Mouse (Mus musculus) common myeloid progenitor, adult 5-6 weeks (primary cell): Measurements from ENCODE around the gene Eppin. TPM values are rescaled to one million over a fixed set of nuclear protein-coding genes. Genes with fewer than 3 reads are reported as not detected.
"Not testable (repeated sequence)": the region's sequence is repeated elsewhere in the genome, so short reads cannot be mapped to it uniquely, and the experiment has no call there.

Experiments
- ATAC-seq: replicated peaks from 2 replicates; pipeline ENCODE4 v1.8.0; 2016; ENCODE audit warnings: low read depth, mild to moderate bottlenecking, moderate TSS enrichment, inconsistent platforms; ENCODE audit not compliant: poor library complexity, severe bottlenecking
- total RNA-seq: library from RNA; stranded (forward); fragments of 200-1000, 187-1606 nt; gene quantifications from 2 replicates; pipeline ENCODE4 v1.2.3, GENCODE M21; 2017

Gene Eppin
- total RNA-seq: not detected in 2 replicates

DNA sequence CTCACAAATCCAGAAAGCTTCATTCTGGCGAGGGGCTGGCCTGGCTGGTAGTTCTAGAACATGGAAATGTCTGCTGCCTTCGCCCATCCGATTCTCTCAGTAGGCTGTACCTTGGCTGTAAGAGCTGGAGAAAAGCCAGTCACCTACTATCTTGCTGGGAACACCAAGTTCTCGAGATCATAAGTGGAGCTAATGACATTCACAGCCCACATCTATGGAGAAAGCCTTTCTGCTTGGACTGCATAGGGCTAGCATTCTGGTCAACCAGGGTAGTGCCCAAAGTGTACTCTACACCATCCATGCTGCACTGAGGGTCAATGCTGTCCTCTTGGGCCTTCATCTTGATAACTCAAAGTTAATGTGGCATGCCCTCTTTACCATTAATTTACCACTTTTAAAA, at the start of gene Eppin:
Eppin (minus strand) TSS at position 101 of the 400 bp plus-strand sequence.
- ATAC-seq: no peak

DNA sequence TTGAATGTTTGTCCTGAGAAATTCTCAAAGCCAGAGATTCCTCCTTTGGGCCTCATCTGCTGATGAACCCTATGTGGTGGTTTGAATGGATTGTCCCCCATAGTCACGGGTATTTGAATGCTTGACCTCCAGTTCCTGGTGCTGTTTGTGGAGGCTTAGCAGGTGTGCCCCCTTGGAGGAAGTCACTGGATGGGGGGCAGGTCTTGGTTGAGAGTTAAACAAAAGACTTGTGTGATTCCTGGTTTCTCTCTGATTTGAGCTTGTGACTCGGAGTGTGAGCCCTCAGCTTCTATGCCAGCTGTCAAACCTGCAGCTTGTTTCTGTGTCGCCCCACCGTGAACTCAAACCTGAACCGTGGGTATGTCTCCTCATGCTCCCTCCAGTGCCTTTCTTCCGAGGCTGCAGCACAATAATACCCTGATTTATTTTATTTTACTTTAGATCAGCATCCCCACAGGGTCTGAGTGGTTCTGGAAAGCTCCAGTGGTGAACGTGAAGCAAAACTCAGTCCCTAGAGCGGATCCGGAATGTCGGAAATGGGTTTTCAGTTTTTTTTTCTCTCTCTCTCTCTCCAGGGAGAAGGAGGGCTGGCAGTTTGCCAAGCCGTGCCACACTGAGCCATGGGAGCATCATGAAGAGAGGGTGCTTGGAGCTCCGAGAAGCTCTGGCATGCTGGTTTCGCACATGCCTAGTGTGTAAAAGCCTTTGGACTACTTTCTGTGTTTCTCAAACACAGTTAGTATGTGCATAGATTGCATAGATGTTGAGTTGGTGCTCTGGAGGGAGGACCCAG, 48.7 kb upstream of the Eppin start:
- ATAC-seq: no peak

DNA sequence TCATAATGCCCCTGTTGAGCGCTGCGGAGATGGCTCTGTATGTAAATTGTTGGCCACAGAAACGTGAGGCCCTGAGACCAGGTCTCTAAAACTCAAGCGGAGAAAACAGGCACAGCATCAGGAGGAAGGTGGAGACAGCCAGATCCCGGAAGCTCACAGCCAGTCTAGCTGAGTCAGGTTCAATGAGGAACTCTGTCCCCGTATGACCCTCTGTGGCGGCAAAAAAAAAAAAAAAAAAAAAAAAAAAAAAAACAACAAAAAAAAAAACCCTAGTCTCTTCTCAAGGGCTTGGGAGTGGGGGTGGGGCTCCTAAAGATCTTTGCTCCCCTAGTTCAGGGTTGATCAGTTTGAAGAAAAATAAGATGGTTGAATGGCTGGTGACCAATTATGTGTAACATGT, 47.7 kb upstream of the Eppin start:
- ATAC-seq: peak; percentile 99

DNA sequence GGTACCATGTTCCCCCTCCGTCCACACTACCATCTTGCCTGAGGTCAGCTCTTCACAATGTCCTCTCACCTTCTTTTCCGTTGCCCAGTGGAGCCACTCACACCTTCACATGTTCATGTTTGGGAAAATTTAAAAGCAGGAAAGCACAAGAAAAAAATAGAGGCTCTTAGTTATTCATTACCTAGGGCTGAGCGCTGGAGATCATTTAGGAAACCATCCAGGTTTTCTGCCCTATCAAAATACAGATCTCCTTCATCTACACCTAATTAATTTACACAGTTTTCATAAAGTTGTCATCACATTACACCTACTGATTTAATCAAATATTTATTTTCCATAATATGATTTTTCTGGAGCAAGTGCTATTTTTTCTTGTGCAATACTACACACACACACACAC, 45.3 kb upstream of the Eppin start, which contains the start of gene Wfdc16:
Wfdc16 (minus strand) TSS at position 101 of the 400 bp plus-strand sequence.
- ATAC-seq: no peak

DNA sequence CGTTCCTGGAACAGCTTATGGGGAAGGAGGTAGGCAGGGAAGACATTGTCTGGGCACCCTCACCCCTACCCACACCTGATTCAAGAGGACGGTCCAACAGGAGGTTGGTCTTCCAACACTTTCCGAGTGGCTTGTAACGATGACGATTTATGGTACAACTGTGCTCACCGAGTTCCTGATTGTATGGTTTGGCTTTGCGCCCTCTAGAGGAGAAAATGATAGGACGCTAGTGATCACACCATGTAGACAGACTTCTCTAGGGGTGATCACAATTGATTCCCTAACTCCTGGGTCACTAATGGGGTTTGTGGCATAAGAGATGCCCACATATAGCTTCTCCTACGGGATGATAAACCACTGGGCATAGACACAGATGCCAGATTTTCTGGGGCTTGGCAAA, 41.9 kb upstream of the Eppin start:
- no peak for ATAC-seq

DNA sequence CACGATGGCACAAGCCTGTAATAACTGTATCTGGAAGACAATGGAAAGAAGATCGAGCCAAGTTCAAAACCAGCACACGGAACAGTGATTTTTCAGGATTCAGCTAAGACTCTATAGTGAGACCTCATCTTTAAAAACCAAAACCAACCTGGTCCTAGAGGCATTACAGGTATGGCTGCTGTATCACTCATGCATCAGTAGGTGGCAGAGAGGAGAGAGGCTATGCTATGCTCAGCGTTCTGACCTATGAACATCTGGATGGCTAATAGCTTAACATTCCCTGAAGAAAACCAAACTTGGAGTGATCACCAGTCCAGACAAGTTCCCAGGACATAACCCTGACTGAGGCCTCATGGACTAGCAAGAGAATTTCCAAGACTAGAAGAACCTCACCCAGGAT, 28.4 kb upstream of the Eppin start:
- no peak for ATAC-seq

DNA sequence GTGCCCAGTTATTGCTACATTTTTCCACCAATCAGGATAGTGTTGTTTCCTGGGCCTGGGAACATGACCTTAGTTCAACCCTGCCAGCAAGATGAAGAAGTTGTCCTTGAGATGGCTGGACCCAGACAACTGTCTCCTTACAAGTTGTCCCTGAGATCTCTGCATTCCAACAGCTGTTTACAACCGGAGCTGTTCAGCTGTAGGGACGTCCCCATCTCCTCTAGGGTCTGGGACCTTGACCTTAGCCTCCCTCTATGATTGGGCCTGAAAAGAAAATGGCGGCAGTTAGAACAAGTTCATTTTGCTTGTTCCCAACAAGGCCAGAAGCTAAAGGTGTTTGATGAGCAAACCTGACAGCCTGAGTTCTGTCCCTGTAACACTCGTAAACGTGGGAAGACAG, 25.7 kb upstream of the Eppin start:
- ATAC-seq: no peak

DNA sequence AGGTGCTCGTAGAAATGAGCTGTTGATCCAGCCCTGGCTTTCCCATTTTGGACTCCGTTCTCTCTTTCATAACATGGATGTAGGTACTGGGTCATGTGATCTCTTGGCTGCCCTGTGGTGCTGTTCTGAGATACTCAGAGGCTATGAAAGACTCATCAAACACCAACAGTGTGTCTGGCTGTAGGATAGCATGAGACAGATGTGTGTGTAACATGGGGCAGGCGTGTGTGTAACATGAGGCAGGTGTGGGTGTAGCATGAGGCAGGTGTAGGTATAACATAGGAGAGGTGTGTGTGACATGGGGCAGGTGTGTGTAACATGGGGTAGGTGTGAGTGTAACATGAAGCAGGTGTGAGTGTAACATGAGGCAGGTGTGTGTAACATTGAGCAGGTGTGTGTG, 22.0 kb upstream of the Eppin start:
- no peak for ATAC-seq

DNA sequence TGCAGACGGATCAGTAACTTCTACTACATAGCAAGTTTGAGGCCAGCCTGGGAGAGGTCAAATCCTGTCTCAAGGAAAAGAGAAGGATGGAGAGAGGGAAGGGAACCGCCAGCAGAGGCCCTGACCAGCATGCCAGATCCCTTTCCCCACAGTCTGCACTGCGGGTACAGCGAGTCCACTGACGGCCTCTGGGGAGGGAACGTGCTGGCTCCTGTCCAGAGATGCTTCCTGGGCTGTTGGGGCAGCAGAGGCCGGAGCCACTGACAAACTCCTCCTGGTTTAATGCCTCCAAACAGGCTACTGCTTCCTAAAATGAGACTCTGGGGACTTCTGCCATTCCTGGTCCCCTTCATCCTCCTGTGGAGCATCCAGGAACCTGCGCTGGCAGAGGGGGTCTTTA, 20.1 kb upstream of the Eppin start, which contains the start of the genes Wfdc6b and Wfdc8:
Wfdc6b (plus strand) TSS at position 52 of the 400 bp plus-strand sequence.
Wfdc8 (minus strand) TSS at position 156 of the 400 bp plus-strand sequence.
- ATAC-seq: not testable (repeated sequence)

DNA sequence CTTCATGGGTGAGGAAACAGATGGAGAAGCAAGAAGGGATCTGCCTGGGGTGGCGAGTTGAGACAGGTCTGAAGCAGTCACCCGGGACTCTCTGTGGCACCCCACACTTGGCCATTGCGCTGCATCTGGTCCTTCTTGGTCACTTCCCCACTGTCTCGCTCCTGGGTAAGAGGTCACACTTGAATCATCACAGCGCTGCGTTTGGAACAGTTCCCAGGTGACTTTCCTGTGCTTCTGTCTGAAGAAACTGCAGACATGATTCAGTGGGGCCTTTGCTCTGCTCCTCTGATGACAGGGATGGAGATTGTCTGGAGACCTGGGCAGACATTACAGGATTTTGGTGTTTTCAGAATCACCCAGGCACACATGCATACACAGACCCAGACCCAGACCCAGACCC, 15.4 kb upstream of the Eppin start:
- no peak for ATAC-seq

DNA sequence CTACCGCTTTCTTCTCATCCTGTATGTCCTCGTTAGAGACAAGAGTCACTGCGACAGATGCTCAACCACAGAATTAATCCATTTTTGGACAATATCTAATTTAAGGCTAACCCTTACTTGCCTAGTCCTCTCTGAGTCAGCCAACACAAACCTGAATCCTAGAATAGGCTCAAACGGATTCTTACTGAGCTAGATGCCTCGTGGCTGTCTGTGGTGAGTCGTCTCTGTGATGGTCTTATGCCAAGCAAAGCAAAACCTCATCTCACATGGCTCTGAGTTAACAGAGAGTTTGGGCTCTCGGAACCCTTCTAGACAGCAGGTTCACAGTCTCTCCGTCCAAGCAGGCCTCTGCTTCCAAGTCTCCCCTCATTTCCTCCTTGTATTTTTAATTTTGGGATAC, 11.0 kb upstream of the Eppin start:
- ATAC-seq: no peak

DNA sequence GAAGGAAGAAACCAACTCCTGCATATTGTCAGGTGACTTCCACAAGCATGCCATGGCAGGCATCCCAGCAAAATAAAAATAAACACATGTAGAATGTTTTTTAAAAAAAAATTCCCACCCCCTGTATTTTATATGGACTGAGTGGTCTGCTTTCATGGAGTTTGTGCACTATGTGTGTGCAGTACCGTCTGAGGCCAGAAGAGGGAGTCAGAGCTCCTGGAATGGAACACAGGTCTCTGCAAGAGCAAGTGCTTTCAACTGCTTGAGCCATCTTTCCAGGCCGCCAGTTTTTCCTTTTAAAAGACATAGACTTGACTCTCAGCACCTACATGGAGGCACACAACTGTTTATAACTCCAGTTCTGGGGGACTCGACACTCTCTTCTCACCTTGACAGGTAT, 10.1 kb upstream of the Eppin start:
- no peak for ATAC-seq

DNA sequence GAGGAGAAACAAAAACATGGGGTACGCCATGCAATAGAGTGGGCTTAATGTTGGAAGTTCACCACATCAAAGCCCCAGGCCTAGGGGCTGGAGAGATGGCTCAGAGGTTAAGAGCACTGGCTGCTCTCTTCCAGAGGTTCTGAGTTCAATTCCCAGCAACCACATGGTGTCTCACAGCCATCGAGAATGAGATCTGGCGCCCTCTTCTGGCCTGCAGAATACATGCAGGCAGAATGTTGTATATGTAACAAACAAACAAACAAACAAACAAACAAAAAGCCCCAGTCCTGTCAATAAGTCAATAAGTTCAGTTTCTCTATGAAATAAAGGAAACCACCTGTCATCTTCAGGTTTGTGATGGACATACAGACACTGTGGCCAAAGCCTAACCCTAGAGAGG, 6.8 kb upstream of the Eppin start:
- ATAC-seq: no peak

DNA sequence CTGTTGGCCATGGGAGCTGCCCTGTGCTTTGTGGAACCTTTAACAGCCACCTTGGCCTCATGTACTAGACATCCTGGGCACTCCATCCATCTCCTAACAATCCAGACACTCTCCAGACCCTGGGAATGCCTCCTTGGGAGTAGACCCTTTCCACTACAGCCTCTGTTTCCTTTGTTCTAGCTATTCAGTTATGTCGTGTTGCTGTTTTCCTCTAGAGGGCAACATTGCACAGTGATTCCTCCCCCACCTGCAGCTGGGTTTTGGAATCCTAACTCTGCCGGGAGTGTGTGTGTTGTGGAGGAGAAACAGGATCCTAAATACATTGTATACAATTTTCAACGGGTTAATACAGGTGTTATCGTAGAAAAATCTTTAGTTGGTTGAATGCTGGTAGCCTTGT, 1.4 kb downstream of the Eppin start:
- ATAC-seq: peak; percentile 81

DNA sequence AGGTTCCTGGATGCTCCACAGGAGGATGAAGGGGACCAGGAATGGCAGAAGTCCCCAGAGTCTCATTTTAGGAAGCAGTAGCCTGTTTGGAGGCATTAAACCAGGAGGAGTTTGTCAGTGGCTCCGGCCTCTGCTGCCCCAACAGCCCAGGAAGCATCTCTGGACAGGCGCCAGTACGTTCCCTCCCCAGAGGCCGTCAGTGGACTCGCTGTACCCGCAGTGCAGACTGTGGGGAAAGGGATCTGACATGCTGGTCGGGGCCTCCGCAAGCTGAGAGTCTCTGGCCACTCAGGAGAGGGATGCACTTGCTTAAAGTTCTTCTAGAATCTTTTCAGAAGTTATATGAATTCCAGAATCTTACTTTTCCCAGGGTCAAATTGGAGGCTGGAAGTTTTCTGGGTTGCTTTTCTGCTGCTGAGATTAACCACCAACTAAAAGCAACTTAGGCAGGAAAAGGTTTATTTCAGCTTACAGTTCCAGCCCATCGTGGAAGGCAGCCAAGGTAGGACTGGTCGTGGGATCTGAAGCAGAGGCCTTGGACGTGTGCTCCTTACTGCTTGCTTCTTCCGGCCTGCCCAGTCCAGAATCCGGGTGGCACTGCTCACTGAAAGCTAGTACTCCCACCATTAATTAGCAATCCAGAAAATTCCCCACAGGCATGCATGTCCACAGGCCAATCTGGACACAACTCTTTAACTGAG, 8.2 kb downstream of the Eppin start, which contains the start of gene Wfdc6a:
Wfdc6a (minus strand) TSS at position 423 of the 701 bp plus-strand sequence.
- not testable (repeated sequence) for ATAC-seq

DNA sequence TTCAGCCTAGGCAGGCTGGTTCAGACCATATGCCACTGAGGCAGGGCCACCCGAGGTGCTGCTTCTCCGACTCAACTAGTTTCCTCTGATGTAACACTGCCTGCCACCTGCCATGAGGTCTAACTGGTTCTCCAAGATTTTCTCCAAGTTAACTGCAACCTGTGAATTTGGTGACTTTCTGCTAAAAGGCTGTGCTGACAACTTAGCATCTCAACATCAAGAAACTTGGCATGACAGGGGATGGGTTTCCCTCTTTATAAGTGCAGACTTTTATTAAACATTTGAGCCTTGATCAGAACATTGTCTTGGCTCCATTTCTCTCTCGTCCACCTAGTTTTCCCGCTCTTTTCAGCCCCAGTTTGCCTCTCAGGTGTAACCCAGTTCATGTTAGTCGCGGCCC, 20.0 kb downstream of the Eppin start, which contains the start of gene Spint3:
Spint3 (minus strand) TSS at position 101 of the 400 bp plus-strand sequence.
- ATAC-seq: not testable (repeated sequence)

DNA sequence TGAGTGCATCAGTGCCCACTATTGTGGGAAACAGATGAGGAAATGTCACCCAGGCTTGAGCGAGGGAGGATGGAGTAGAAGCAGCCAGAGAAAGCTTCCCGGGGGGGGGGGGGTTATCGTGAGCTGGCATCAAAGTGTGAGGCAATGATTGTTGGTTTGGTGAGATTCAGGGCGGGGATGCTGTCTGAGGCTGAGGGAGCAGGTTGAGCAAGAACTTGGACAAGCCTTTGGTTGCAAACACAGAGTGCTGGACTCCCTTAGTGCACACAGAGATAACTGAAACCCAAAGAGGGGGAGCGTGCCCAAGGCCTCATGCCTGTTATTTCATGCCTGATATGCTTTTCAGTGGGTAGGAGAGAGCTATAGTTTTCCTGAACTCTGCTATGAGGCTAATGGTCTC, 25.9 kb downstream of the Eppin start:
- ATAC-seq: no peak

DNA sequence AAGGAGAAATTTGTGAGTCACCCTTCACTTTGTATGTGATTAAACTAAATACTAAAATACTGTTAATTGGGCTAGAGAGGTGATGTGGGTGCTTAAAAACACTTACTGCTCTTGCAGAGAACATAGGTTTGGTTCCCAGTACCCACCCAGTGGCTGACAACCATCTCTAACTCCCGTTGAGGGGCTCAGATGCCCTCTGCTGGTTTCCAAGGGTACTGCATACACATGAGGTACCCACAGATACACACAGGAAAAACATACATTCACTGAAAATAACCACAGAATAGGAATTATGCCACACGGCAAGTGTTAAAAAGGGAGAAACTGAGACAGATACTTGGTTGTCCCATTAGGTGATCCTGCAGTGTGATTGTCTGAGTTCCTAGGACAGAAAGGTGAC, 26.4 kb downstream of the Eppin start:
- no peak for ATAC-seq

DNA sequence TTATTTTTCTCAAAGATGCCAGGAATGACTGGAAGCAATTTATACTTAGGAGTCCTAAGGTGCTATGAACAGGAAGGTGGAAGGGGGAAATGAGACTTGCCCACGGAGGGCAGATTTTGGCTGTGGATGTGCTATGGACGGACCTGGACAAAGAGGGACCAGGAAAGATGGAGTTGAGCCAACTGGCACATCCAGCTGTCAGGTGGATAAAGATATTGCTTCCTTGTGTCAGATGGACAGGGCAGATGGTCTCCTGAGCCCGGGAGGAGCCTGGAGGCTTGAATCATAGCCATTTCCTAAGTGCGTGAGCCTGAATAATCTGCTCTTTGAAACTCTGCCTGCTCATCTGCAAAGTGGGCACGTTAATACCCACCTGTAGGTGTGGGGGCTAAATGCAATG, 29.0 kb downstream of the Eppin start:
- no peak for ATAC-seq

DNA sequence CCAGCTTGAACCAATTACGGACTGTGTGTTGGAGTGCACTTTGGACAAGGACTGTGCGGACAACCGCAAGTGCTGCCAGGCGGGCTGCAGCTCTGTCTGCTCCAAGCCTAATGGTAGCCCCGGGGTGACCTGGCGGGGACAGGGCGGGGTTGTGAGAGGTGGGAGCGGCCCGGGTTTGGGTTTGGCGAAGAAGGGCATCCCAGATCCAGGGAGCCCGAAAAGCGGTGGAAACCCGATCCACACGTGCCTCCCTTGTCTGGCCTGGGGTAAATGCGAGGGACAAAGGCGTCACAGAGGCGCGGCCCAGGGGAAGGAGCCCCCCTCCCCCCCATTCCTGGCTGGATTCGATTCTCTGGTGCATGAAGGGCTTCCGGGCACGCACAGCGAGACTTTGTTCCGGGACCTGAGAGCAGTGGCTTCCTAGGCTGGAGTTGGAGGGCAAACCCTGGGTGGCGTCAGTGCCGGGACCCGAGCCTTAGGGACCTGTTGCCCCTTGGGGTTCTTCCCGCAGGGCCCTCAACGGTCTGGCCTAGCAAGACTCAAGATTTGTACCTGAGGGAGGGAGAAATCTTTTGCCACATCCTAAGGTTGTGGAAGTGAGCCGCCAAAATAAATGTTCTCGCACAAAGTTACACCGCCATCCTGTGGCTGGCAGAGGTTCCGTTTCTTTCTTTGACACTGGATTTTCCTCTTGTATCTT, 29.9 kb downstream of the Eppin start:
- ATAC-seq: peak; percentile 65
